8 mouse cellular contexts compared by ENCODE assay signal in genomic region chr16:56075222-56076111, GRCm38 (mm10). TPM values are rescaled to one million over a fixed set of nuclear protein-coding genes. Genes with fewer than 3 reads are reported as not detected.
DNase-seq lines count a peak whose midpoint lies in the region; ATAC-seq and TF ChIP-seq lines count a peak whose summit lies in the region.

No protein-coding gene starts in this region.

- WGBS in forebrain, embryonic 11.5 days: under 1% methylated on average over 42 of the region's 66 CpGs
- WGBS in heart, embryonic 16.5 days: under 1% methylated on average over 53 of the region's 66 CpGs
- under 1% methylated on average over 55 of the region's 66 CpGs for WGBS in liver, embryonic 13.5 days (ENCODE audit: insufficient replicate concordance)
- under 1% methylated on average over 46 of the region's 66 CpGs for WGBS in stomach, embryonic 15.5 days

- H3K4me1 ChIP-seq in E14TG2a.4 (replicated peaks; ENCODE audit: low read depth, low read length): peaks cover 43% of the 10 kb centered on the region
- 0 out of 2 replicates have a peak, but pooled peaks cover 7% of the 10 kb centered on the region for H3K4me1 ChIP-seq in forebrain, embryonic 11.5 days (replicated peaks; ENCODE audit: control insufficient read depth, insufficient read depth, low read length)
- H3K4me1 ChIP-seq in heart, embryonic 16.5 days (ENCODE audit: control insufficient read depth, insufficient read depth, low read length): peaks cover 8% of the 10 kb centered on the region
- H3K4me1 ChIP-seq in liver, embryonic 13.5 days (replicated peaks): peaks cover 57% of the 10 kb centered on the region
- peaks cover 4% of the 10 kb centered on the region; the same call in 1 of the 2 replicates for H3K4me1 ChIP-seq in stomach, embryonic 15.5 days

- no peaks in the 10 kb centered on the region for H3K36me3 ChIP-seq in E14TG2a.4 (ENCODE audit: insufficient read depth, low read length)
- H3K36me3 ChIP-seq in forebrain, embryonic 11.5 days (ENCODE audit: control insufficient read depth, insufficient read depth, low read length): no peaks in the 10 kb centered on the region
- H3K36me3 ChIP-seq in heart, embryonic 16.5 days (ENCODE audit: control insufficient read depth, insufficient read depth): no peaks in the 10 kb centered on the region
- H3K36me3 ChIP-seq in liver, embryonic 13.5 days: no peaks in the 10 kb centered on the region
- H3K36me3 ChIP-seq in stomach, embryonic 15.5 days: no peaks in the 10 kb centered on the region

- no peak for TF ChIP-seq CTCF in E14TG2a.4 (conservative IDR thresholded peaks at IDR 0.05; ENCODE audit: low read length)

- peak overlapping the region; percentile 87 for H3K4me3 ChIP-seq in E14TG2a.4 (replicated peaks; ENCODE audit: low read length)
- peak overlapping the region; percentile 73 for H3K4me3 ChIP-seq in forebrain, embryonic 11.5 days (ENCODE audit: low read depth, low read length)
- H3K4me3 ChIP-seq in heart, embryonic 16.5 days (ENCODE audit: low read length): peak overlapping the region; percentile 91
- H3K4me3 ChIP-seq in liver, embryonic 13.5 days (replicated peaks): peak overlapping the region; percentile 78
- H3K4me3 ChIP-seq in stomach, embryonic 15.5 days (replicated peaks): peak overlapping the region; percentile 86

- H3K9me3 ChIP-seq in E14TG2a.4 (ENCODE audit: low read length): peaks cover 9% of the 10 kb centered on the region
- no peaks in the 10 kb centered on the region for H3K9me3 ChIP-seq in forebrain, embryonic 11.5 days (ENCODE audit: control insufficient read depth, low read length)
- no peaks in the 10 kb centered on the region for H3K9me3 ChIP-seq in heart, embryonic 16.5 days (replicated peaks; ENCODE audit: control insufficient read depth, low read length)
- no peaks in the 10 kb centered on the region for H3K9me3 ChIP-seq in liver, embryonic 13.5 days (replicated peaks)
- no peaks in the 10 kb centered on the region for H3K9me3 ChIP-seq in stomach, embryonic 15.5 days

- H3K27me3 ChIP-seq in E14TG2a.4 (ENCODE audit: insufficient read depth, low read length): no peaks in the 10 kb centered on the region
- H3K27me3 ChIP-seq in forebrain, embryonic 11.5 days (ENCODE audit: control insufficient read depth, insufficient read depth, low read length): no peaks in the 10 kb centered on the region
- H3K27me3 ChIP-seq in heart, embryonic 16.5 days (ENCODE audit: control insufficient read depth, insufficient read depth, low read length): no peaks in the 10 kb centered on the region
- H3K27me3 ChIP-seq in liver, embryonic 13.5 days: no peaks in the 10 kb centered on the region
- H3K27me3 ChIP-seq in stomach, embryonic 15.5 days (replicated peaks): no peaks in the 10 kb centered on the region

- peak; percentile 74 for DNase-seq in c-Kit-positive CD71-positive TER-119-negative erythroid progenitor cells, embryonic 14.5 days (ENCODE audit: low read depth)
- DNase-seq in forebrain, embryonic 11.5 days (ENCODE audit: low spot score): peak; percentile 96
- peak; percentile 91 to 94 for DNase-seq in kidney, postnatal 25 days
- DNase-seq in liver, embryonic 13.5 days: peak; percentile 72
- DNase-seq in neural tube, embryonic 10.5 days (ENCODE audit: extremely low spot score, low spot score): peak; percentile 95

- peak overlapping the region; percentile 89 for H3K27ac ChIP-seq in forebrain, embryonic 11.5 days (ENCODE audit: low read depth, low read length)
- peak overlapping the region; percentile 93 for H3K27ac ChIP-seq in heart, embryonic 16.5 days (ENCODE audit: low read length)
- H3K27ac ChIP-seq in liver, embryonic 13.5 days: peak overlapping the region; percentile 97
- peak overlapping the region; percentile 94 for H3K27ac ChIP-seq in stomach, embryonic 15.5 days

- H3K4me2 ChIP-seq in forebrain, embryonic 11.5 days (ENCODE audit: low read depth, low read length, severe bottlenecking): peak overlapping the region; percentile 61
- H3K4me2 ChIP-seq in heart, embryonic 16.5 days (ENCODE audit: low read depth, low read length): peak overlapping the region; percentile 64
- H3K4me2 ChIP-seq in liver, embryonic 13.5 days: peak overlapping the region; percentile 77
- H3K4me2 ChIP-seq in stomach, embryonic 15.5 days: peak overlapping the region; percentile 51

- peak overlapping the region; percentile 70 for H3K9ac ChIP-seq in forebrain, embryonic 11.5 days (ENCODE audit: low read length)
- peak overlapping the region; percentile 84 for H3K9ac ChIP-seq in heart, embryonic 16.5 days (ENCODE audit: low read length)
- peak overlapping the region; percentile 89 for H3K9ac ChIP-seq in liver, embryonic 13.5 days
- H3K9ac ChIP-seq in stomach, embryonic 15.5 days: peak overlapping the region; percentile 73

- ATAC-seq in forebrain, embryonic 11.5 days (replicated peaks; ENCODE audit: low FRiP score): peak; percentile 92
- ATAC-seq in heart, embryonic 16.5 days (replicated peaks; ENCODE audit: extremely low read depth, insufficient read depth, low FRiP score): peak; percentile 87
- peak; percentile 45 for ATAC-seq in liver, embryonic 13.5 days (ENCODE audit: low read depth)
- peak; percentile 71 for ATAC-seq in stomach, embryonic 15.5 days (ENCODE audit: insufficient read depth, low FRiP score, low read depth)

RNA-seq across cellular contexts. Expression of gene Senp7, which starts 27.3 kb away (rescaled TPM):
- polyA plus RNA-seq in forebrain, embryonic 11.5 days (2014; fragmentation: Nextera tagmentation; extraction: Ambion mirVana): 37.6 and 41.4 TPM in 2 replicates
- 16.7 and 20.8 TPM in 2 replicates for polyA plus RNA-seq in heart, embryonic 16.5 days (2015; fragmentation: Nextera tagmentation; extraction: Ambion mirVana)
- 18.2 and 20.9 TPM in 2 replicates for polyA plus RNA-seq in liver, embryonic 13.5 days (2015; fragmentation: Nextera tagmentation; extraction: Ambion mirVana)
- polyA plus RNA-seq in stomach, embryonic 15.5 days (2015; fragmentation: Nextera tagmentation; extraction: Ambion mirVana): 28.5 and 29.4 TPM in 2 replicates

RNA-seq across cellular contexts. Expression of gene Trmt10c, which starts 37.8 kb away (rescaled TPM):
- polyA plus RNA-seq in forebrain, embryonic 11.5 days (2014; fragmentation: Nextera tagmentation; extraction: Ambion mirVana): 31.2 and 33.6 TPM in 2 replicates
- polyA plus RNA-seq in heart, embryonic 16.5 days (2015; fragmentation: Nextera tagmentation; extraction: Ambion mirVana): 21.2 and 24.3 TPM in 2 replicates
- 20.0 and 24.3 TPM in 2 replicates for polyA plus RNA-seq in liver, embryonic 13.5 days (2015; fragmentation: Nextera tagmentation; extraction: Ambion mirVana)
- polyA plus RNA-seq in stomach, embryonic 15.5 days (2015; fragmentation: Nextera tagmentation; extraction: Ambion mirVana): 28.0 and 28.1 TPM in 2 replicates

RNA-seq across cellular contexts. Expression of gene Pcnp, which starts 45.9 kb away (rescaled TPM):
- polyA plus RNA-seq in forebrain, embryonic 11.5 days (2014; fragmentation: Nextera tagmentation; extraction: Ambion mirVana): 332 and 372 TPM in 2 replicates
- polyA plus RNA-seq in heart, embryonic 16.5 days (2015; fragmentation: Nextera tagmentation; extraction: Ambion mirVana): 138 and 151 TPM in 2 replicates
- 126 and 153 TPM in 2 replicates for polyA plus RNA-seq in liver, embryonic 13.5 days (2015; fragmentation: Nextera tagmentation; extraction: Ambion mirVana)
- 222 and 227 TPM in 2 replicates for polyA plus RNA-seq in stomach, embryonic 15.5 days (2015; fragmentation: Nextera tagmentation; extraction: Ambion mirVana)

Comparison
In these comparisons a context has a peak if more than half of its experiments do, and no peak if none do; other contexts are left out.
1. Peak in every context shown above with its lines: DNase-seq, ATAC-seq, H3K4me3 ChIP-seq and H3K27ac ChIP-seq.